Mouse (Mus musculus): ENCODE results near the gene Gm21921.
"Not testable (repeated sequence)": the region's sequence is repeated elsewhere in the genome, so short reads cannot be mapped to it uniquely, and the experiment has no call there.

Gene Gm21921

GRCm38 (mm10) chrY:24796143-24796542 lies at the start of gene Gm21921:
Gm21921 (minus strand) TSS chrY:24796243.
- DNase-seq (ENCODE audit: low read depth) = not testable (repeated sequence)
